Mouse (Mus musculus) layer of hippocampus, postnatal 10 days (tissue): ENCODE measurements around the gene Pdia5. TPM values are rescaled to one million over a fixed set of nuclear protein-coding genes. Genes with fewer than 3 reads are reported as not detected.

Experiments
- DNase-seq, 2 experiments: peaks; one replicate each; pipeline ENCODE4 v3.0.0; 2021; ENCODE audit warnings: low spot score in 2 of 2
- microRNA-seq, 2 experiments: library from miRNA; unstranded; fragments of <30 nt; microRNA quantifications; one replicate each; pipeline ENCODE4 v1.2.0; 2021
- total RNA-seq, 2 experiments: library from RNA; stranded (reverse); gene quantifications; 2 replicates each; pipeline ENCODE4 v1.2.3; 2021

The Pdia5 gene
- total RNA-seq, 2 experiments from 2014 or later: 5.0 to 5.2 TPM

DNA sequence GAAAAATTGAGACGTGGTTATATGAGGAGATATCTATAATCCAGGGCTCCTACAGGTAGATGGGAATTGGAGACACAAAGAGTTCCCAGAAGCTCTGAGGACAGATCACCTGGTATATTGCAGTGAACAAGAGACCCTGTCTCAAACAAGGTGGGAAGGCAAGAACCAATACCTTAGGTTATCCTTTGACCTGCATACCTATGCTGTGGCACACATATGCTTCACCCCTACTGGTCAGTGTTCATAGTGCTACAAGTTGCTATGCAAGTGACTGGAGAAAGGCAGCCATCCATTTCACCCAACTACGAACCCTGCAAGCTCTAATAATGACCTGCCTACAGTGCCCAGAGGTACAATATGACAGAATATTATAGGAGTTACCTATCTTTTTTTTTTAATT lies 128.5 kb downstream of the Pdia5 start:
- no peak for DNase-seq

DNA sequence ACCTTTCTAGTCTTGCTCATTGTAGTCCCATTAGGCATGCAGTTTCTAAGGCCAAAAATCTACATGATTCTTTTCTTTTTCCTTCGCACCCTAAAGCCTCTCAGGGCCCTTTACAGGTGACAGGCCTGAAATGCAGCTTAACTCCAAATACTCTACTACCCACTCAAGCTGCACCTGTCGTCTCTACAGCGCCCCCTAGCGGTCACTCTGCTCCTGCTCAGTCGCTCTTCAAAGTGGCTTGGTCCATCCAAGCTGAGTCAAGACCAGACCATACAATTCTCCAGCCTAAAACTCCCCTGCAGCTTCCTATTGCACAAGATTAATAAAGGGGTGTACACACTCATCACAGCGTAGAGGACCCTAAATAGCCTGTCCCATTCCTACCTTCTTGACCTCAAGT lies 130.1 kb downstream of the Pdia5 start:
- DNase-seq: peak; percentile 40 to 48

DNA sequence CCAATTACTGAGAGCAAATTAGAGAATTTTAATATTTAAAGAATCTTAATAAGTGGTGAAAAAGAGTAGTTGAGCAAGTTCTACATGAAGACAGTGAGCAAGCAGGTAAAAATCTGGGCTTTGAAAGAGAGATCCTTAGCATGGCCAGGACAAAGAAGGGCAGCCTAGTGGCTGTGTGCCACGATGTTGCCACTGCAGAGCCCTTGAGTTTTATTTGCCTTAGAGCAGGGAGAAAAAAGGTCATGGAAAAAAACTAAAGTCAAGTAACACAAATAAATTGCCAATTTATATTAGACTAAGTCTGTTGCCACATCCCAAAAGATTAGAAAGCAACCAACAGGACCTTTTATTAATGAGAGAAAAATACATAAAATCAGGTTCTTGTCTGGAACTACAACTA lies 133.2 kb downstream of the Pdia5 start:
- no peak for DNase-seq

Small RNAs within 50 kb of the gene (microRNA-seq; reads per million reads assigned to microRNA genes)
- 0 reads per million in 2 experiments for gene Gm25548

Other genes starting within 250 kb of the Pdia5 start
- gene Sec22a, start 127.0 kb downstream of the Pdia5 start, total RNA-seq: 10 to 100 TPM; 16.2 to 21.5 TPM
- gene Sema5b, start 50.3 kb upstream of the Pdia5 start, total RNA-seq: 10 to 100 TPM; 29.4 to 30.9 TPM